Mouse (Mus musculus): ENCODE results near the gene Smyd3.
A peak's percentile ranks its signal among the peaks of the same experiment; 100 is the strongest.
"Not testable (repeated sequence)": the region's sequence is repeated elsewhere in the genome, so short reads cannot be mapped to it uniquely, and the experiment has no call there.

Gene Smyd3

GRCm38 (mm10) chr1:179517713-179518465 is at the start of gene Smyd3:
Gene Smyd3, minus strand, starts transcription at chr1:179518041.
- DNase-seq (ENCODE audit: extremely low read depth, low read depth, low spot score) = peak; percentile 19

GRCm38 (mm10) chr1:179567558-179567957 is 49.7 kb upstream of the Smyd3 start:
- no peak for DNase-seq (ENCODE audit: extremely low read depth, low read depth, low spot score)

GRCm38 (mm10) chr1:179563926-179564325 is 46.1 kb upstream of the Smyd3 start:
- no peak for DNase-seq (ENCODE audit: extremely low read depth, low read depth, low spot score)

GRCm38 (mm10) chr1:179563211-179563610 is 45.4 kb upstream of the Smyd3 start:
- DNase-seq (ENCODE audit: extremely low read depth, low read depth, low spot score) = no peak

- no peak for DNase-seq (ENCODE audit: extremely low read depth, low read depth, low spot score)
Observed at GRCm38 (mm10) chr1:179560845-179561430, 43.1 kb upstream of the Smyd3 start.

GRCm38 (mm10) chr1:179559446-179560194 is 41.8 kb upstream of the Smyd3 start:
- no peak for DNase-seq (ENCODE audit: extremely low read depth, low read depth, low spot score)

- no peak for DNase-seq (ENCODE audit: extremely low read depth, low read depth, low spot score)
Observed at GRCm38 (mm10) chr1:179556921-179557320, 39.1 kb upstream of the Smyd3 start.

GRCm38 (mm10) chr1:179553949-179554347 is 36.1 kb upstream of the Smyd3 start:
- no peak for DNase-seq (ENCODE audit: extremely low read depth, low read depth, low spot score)

GRCm38 (mm10) chr1:179553197-179553948 is 35.5 kb upstream of the Smyd3 start:
- DNase-seq (ENCODE audit: extremely low read depth, low read depth, low spot score) = no peak

GRCm38 (mm10) chr1:179552751-179553150 is 34.9 kb upstream of the Smyd3 start:
- no peak for DNase-seq (ENCODE audit: extremely low read depth, low read depth, low spot score)

- DNase-seq (ENCODE audit: extremely low read depth, low read depth, low spot score) = no peak
Observed at GRCm38 (mm10) chr1:179551921-179552320, 34.1 kb upstream of the Smyd3 start.

GRCm38 (mm10) chr1:179551336-179551735 is 33.5 kb upstream of the Smyd3 start:
- DNase-seq (ENCODE audit: extremely low read depth, low read depth, low spot score) = no peak

- no peak for DNase-seq (ENCODE audit: extremely low read depth, low read depth, low spot score)
Observed at GRCm38 (mm10) chr1:179548996-179549752, 31.3 kb upstream of the Smyd3 start.

- no peak for DNase-seq (ENCODE audit: extremely low read depth, low read depth, low spot score)
Observed at GRCm38 (mm10) chr1:179548220-179548619, 30.4 kb upstream of the Smyd3 start.

GRCm38 (mm10) chr1:179547176-179547575 is 29.3 kb upstream of the Smyd3 start:
- DNase-seq (ENCODE audit: extremely low read depth, low read depth, low spot score) = no peak

GRCm38 (mm10) chr1:179546551-179546917 is 28.7 kb upstream of the Smyd3 start:
- no peak for DNase-seq (ENCODE audit: extremely low read depth, low read depth, low spot score)

GRCm38 (mm10) chr1:179545768-179546550 is 28.1 kb upstream of the Smyd3 start, which contains the start of the genes Tfb2m and Cnst:
Gene Tfb2m, minus strand, starts transcription at chr1:179546267.
Gene Cnst, plus strand, starts transcription at chr1:179546370.
- DNase-seq (ENCODE audit: extremely low read depth, low read depth, low spot score) = not testable (repeated sequence)

GRCm38 (mm10) chr1:179541502-179541901 is 23.7 kb upstream of the Smyd3 start:
- DNase-seq (ENCODE audit: extremely low read depth, low read depth, low spot score) = no peak

GRCm38 (mm10) chr1:179539887-179540286 is 22.0 kb upstream of the Smyd3 start:
- no peak for DNase-seq (ENCODE audit: extremely low read depth, low read depth, low spot score)

- no peak for DNase-seq (ENCODE audit: extremely low read depth, low read depth, low spot score)
Observed at GRCm38 (mm10) chr1:179539054-179539453, 21.2 kb upstream of the Smyd3 start.

Measured in fat pad, adult 2 months (tissue).